Mouse (Mus musculus) thymus, postnatal 10 days (tissue): ENCODE measurements around the gene Pkd2l1.

Experiments used
- DNase-seq, 2 experiments: peaks; one replicate each; pipeline ENCODE4 v3.0.0; 2021; ENCODE audit warnings: low spot score in 2 of 2

The Pkd2l1 gene

DNA sequence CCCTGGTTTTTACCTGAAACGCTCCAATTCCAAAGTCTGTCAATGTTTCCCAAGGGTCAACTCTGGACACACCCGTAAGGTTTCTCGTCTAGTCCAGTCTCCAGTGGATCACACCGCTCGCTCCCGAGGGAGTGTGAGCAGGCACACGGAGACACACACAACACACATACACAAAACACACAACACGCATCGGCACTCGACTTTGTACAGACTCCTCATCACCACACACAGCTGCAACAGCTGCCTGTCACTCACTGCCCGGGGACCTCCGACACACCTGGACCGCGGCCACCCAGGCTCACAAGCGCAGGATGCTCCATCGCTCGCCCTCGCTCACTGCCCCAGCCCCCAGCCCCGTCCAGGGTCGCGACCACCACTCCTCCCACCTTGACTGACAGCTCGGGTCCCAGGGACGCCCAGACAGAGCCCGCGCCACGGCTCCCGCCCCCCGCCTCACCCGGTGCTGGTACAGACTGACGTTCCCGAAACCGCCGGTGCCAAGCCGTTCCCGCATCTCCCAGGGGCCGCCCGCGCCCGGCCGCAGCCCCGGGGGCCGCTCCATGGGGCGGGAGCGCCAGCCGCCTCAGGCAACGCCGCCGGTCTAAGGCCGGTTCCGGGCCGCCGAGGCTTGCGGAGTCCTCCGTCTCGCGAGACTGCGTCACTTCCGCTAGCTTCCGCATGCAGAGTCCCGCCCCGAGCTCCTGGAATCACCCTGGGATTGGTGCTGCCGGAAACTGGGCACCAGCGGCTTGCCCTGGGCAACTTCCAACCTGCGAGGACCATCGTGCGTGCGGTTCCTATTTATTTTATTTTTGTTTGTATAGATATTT lies 85.2 kb downstream of the Pkd2l1 start, which contains the start of gene Chuk:
Chuk (minus strand) TSS at position 650 of the 830 bp plus-strand sequence.
- peak; percentile 91 to 95 for DNase-seq

DNA sequence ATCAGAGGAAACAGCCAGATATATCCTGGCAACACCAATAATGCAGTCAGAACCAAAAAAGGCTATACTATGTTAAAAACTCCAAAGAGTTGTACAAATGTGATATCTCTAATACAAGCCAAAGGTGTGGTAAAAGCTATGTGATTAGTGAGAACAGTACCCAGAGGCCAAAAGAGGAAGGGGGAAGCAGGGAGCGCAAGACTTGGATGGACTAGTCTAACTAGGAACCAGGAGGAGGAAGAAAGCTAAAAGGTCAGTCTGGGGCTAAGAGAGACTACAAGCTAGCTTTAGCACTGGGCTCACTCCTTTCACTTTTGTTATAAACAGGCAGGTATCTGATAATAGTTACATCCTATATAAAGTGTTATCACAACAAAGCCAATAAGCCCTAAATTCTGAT lies 87.8 kb downstream of the Pkd2l1 start:
- DNase-seq, result no peak

DNA sequence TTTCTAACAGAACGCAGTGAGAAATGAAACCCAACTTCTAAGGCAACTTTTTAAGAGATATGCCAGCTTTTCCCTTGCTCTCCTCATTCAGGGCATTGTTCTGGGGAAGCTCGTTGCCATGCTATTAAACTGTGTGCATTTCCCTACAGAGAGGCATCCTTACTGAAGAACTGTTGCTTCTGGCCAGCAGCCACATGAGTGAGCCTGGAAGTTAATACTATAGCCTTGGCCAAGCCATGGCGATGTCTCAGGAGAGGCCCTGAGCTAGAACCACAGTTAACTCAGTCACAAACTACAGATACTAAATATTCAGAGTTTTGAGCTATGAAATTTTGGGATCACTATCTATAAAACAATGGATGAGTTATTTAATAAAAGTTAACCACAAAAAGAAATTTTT lies 89.2 kb downstream of the Pkd2l1 start:
- no peak for DNase-seq

DNA sequence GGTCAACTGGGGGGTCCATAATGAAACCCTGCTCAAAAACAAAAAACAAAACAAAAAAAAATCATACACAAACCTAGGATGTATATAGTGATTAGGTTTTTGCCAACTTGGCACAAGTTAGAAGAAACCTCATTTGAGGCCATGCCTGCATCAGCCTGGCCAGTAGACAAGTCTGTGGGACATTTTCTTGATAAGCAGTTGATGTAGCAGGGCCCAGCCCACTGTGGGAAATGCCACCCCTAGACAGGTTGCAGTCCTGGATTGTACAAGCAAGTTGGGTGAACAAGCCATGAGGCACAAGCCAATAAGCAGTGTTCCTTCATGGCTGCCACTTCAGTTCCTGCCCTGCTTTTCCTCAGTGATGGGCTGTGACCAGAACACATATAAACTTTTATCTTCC lies 91.4 kb downstream of the Pkd2l1 start:
- no peak for DNase-seq
